ENCODE assay signal across 34 mouse cellular contexts in the genomic region with DNA sequence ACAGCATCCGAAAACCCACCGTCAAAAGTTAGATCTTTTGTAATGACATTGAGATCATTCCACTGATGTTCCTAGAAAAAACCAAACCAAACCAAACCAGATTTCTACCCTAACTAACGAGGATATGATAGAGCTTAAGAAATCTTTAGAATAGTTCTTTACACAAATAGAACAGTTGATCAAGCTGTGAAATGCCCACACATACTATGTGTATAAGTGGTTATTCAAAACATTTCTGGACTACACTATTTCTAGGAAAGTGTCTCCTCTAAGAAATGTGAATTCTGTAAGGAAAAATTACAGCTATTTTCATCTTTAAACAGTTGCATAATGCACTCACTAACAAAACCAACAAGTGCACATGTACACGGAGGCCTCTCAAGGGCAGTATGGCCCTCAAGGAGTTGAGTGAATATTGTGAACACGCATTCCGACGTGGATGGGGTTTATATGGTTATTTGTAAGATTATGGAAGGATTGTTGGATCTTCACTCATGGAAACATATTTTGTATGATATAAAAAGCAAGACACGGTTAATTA. TPM values are rescaled to one million over a fixed set of nuclear protein-coding genes. Genes with fewer than 3 reads are reported as not detected.
"Had no signal": no experiment of that assay in that cellular context is flagged by ENCODE, and none has a peak within 500 bp of the region (broad histone marks: within the 10 kb centered on the region; RNA-seq: fewer than 3 reads in every experiment).

No protein-coding gene starts in this region.

- H3K36me3 ChIP-seq: embryonic facial prominence, embryonic 10.5 days; embryonic facial prominence, embryonic 12.5 days; embryonic facial prominence, embryonic 13.5 days; embryonic facial prominence, embryonic 15.5 days; forebrain, embryonic 10.5 days; forebrain, embryonic 12.5 days; forebrain, embryonic 15.5 days had no signal

- H3K9ac ChIP-seq: embryonic facial prominence, embryonic 12.5 days; embryonic facial prominence, embryonic 13.5 days; embryonic facial prominence, embryonic 15.5 days; forebrain, embryonic 12.5 days; forebrain, embryonic 13.5 days; forebrain, embryonic 15.5 days; forebrain, postnatal 0 days had no signal

- DNase-seq: cerebellum, adult 8-10 months; cerebellum, adult 9-10 months; cerebellum, adult 9-11 months; cerebellum, postnatal 10 days; cerebellum, postnatal 14 days; cerebellum, postnatal 25 days; cerebellum, postnatal 36 days; embryo, embryonic 11 days; forebrain, postnatal 0 days; gastrocnemius, adult 2 months; gastrocnemius, postnatal 10 days; gastrocnemius, postnatal 14 days; gastrocnemius, postnatal 25 days; gastrocnemius, postnatal 36 days; heart, adult 11 months; heart, adult 18-20 months; heart, adult 2 months had no signal

- H3K4me1 ChIP-seq: forebrain, embryonic 13.5 days; forebrain, embryonic 15.5 days had no signal

- H3K4me2 ChIP-seq: embryonic facial prominence, embryonic 12.5 days; embryonic facial prominence, embryonic 13.5 days; embryonic facial prominence, embryonic 15.5 days; forebrain, embryonic 12.5 days; forebrain, embryonic 13.5 days; forebrain, embryonic 15.5 days had no signal

- H3K27me3 ChIP-seq: embryonic facial prominence, embryonic 12.5 days; embryonic facial prominence, embryonic 13.5 days; embryonic facial prominence, embryonic 15.5 days; forebrain, embryonic 12.5 days; forebrain, embryonic 13.5 days; forebrain, embryonic 15.5 days had no signal

- ATAC-seq: forebrain, embryonic 13.5 days; forebrain, embryonic 14.5 days; forebrain, embryonic 15.5 days; forebrain, embryonic 16.5 days; forebrain, postnatal 0 days had no signal

- H3K4me3 ChIP-seq: embryonic facial prominence, embryonic 10.5 days; embryonic facial prominence, embryonic 12.5 days; embryonic facial prominence, embryonic 13.5 days; embryonic facial prominence, embryonic 15.5 days; erythroblast, embryonic 14.5 days; forebrain, embryonic 10.5 days; forebrain, embryonic 12.5 days; forebrain, embryonic 13.5 days; forebrain, embryonic 15.5 days; gastrocnemius, adult 2 months; heart, adult 2 months had no signal

- H3K9me3 ChIP-seq: embryonic facial prominence, embryonic 10.5 days; embryonic facial prominence, embryonic 12.5 days; embryonic facial prominence, embryonic 13.5 days; embryonic facial prominence, embryonic 15.5 days; forebrain, embryonic 10.5 days; forebrain, embryonic 12.5 days; forebrain, embryonic 13.5 days; forebrain, embryonic 15.5 days had no signal

- H3K27ac ChIP-seq: embryonic facial prominence, embryonic 10.5 days; embryonic facial prominence, embryonic 12.5 days; embryonic facial prominence, embryonic 13.5 days; embryonic facial prominence, embryonic 15.5 days; forebrain, embryonic 10.5 days; forebrain, embryonic 12.5 days; forebrain, embryonic 13.5 days; forebrain, embryonic 15.5 days; heart, adult 2 months had no signal

RNA-seq across cellular contexts. Expression of gene 4930432M17Rik, which starts 22.3 kb away (rescaled TPM):
- polyA plus RNA-seq: cortical plate, adult 2 months; embryonic facial prominence, embryonic 10.5 days; embryonic facial prominence, embryonic 11.5 days; embryonic facial prominence, embryonic 12.5 days; embryonic facial prominence, embryonic 13.5 days; embryonic facial prominence, embryonic 14.5 days; embryonic facial prominence, embryonic 15.5 days; erythroblast, embryonic 14.5 days; forebrain, embryonic 10.5 days; forebrain, embryonic 11.5 days; forebrain, embryonic 12.5 days; forebrain, embryonic 13.5 days; forebrain, embryonic 14.5 days; forebrain, embryonic 15.5 days; forebrain, embryonic 16.5 days; forebrain, postnatal 0 days; frontal cortex, adult 2 months; gonadal fat pad, adult 2 months; heart, adult 2 months had no signal
